Mouse (Mus musculus) retina, embryonic 14.5 days (tissue): ENCODE results near the gene Prss8.
A peak's percentile ranks its signal among the peaks of the same experiment; 100 is the strongest.
"Not testable (repeated sequence)": the region's sequence is repeated elsewhere in the genome, so short reads cannot be mapped to it uniquely, and the experiment has no call there.

ENCODE experiments used
- DNase-seq: peaks from one replicate; pipeline ENCODE4 v3.0.0-alpha.2; 2015; ENCODE audit warnings: low spot score

Gene Prss8

GRCm38 (mm10) chr7:127929923-127930322 is at the start of gene Prss8:
TSS of gene Prss8 (minus strand) at chr7:127930104.
- no peak for DNase-seq

GRCm38 (mm10) chr7:127978856-127979255 is 49.0 kb upstream of the Prss8 start:
- no peak for DNase-seq

GRCm38 (mm10) chr7:127974413-127974930 is 44.6 kb upstream of the Prss8 start:
- no peak for DNase-seq

GRCm38 (mm10) chr7:127967922-127968828 is 38.3 kb upstream of the Prss8 start:
- peak; percentile 80 for DNase-seq

- peak; percentile 95 for DNase-seq
Observed at GRCm38 (mm10) chr7:127967004-127967921, 37.4 kb upstream of the Prss8 start, which contains the start of gene Fus. TSS of gene Fus (plus strand) at chr7:127967457.

GRCm38 (mm10) chr7:127966371-127966918 is 36.5 kb upstream of the Prss8 start:
- DNase-seq, result peak; percentile 41

GRCm38 (mm10) chr7:127959364-127959763 is 29.5 kb upstream of the Prss8 start:
- no peak for DNase-seq

- DNase-seq, result no peak
Observed at GRCm38 (mm10) chr7:127952864-127953581, 23.1 kb upstream of the Prss8 start.

- no peak for DNase-seq
Observed at GRCm38 (mm10) chr7:127946470-127947023, 16.6 kb upstream of the Prss8 start, which contains the start of gene Prss36. TSS of gene Prss36 (minus strand) at chr7:127946725.

- no peak for DNase-seq
Observed at GRCm38 (mm10) chr7:127944614-127945013, 14.7 kb upstream of the Prss8 start.

GRCm38 (mm10) chr7:127942097-127942496 is 12.2 kb upstream of the Prss8 start:
- DNase-seq, result not testable (repeated sequence)

GRCm38 (mm10) chr7:127936216-127936884 is 6.4 kb upstream of the Prss8 start:
- DNase-seq, result no peak

- no peak for DNase-seq
Observed at GRCm38 (mm10) chr7:127935748-127936159, 5.8 kb upstream of the Prss8 start.

GRCm38 (mm10) chr7:127935028-127935722 is 5.3 kb upstream of the Prss8 start:
- DNase-seq, result peak; percentile 96

- no peak for DNase-seq
Observed at GRCm38 (mm10) chr7:127934075-127934474, 4.2 kb upstream of the Prss8 start.

- DNase-seq, result no peak
Observed at GRCm38 (mm10) chr7:127932273-127933031, 2.5 kb upstream of the Prss8 start.

GRCm38 (mm10) chr7:127931351-127932135 is 1.6 kb upstream of the Prss8 start:
- DNase-seq, result no peak

- DNase-seq, result no peak
Observed at GRCm38 (mm10) chr7:127930636-127931035, 732 bp upstream of the Prss8 start.
